Mouse (Mus musculus) kidney, adult 2 months (tissue): ENCODE measurements around the gene Olfr18. TPM values are rescaled to one million over a fixed set of nuclear protein-coding genes. Genes with fewer than 3 reads are reported as not detected.

Experiments
- DNase-seq: peaks from one replicate; pipeline ENCODE4 v3.0.0; 2021
- H3K27ac ChIP-seq: fragments of 200-500 bp; 2 replicates; pipeline ENCODE4 v1.5.1; 2012; ENCODE audit warnings: low read depth, low read length, control low read depth, inconsistent platforms; ENCODE audit not compliant: insufficient read depth
- H3K27me3 ChIP-seq: fragments of 200-500 bp; replicated peaks from 2 replicates; pipeline ENCODE4 v1.6.1; 2012; ENCODE audit warnings: mild to moderate bottlenecking, moderate library complexity, low read length, inconsistent platforms; ENCODE audit not compliant: control insufficient read depth, insufficient read depth
- H3K36me3 ChIP-seq: fragments of 200-500 bp; 2 replicates; pipeline ENCODE4 v1.6.1; 2012; ENCODE audit warnings: mild to moderate bottlenecking, moderate library complexity, low read length, inconsistent platforms; ENCODE audit not compliant: control insufficient read depth, insufficient read depth
- H3K4me1 ChIP-seq: fragments of 200-500 bp; 2 replicates; pipeline ENCODE4 v1.6.1; 2011; ENCODE audit warnings: low read length; ENCODE audit not compliant: control insufficient read depth, insufficient read depth
- H3K4me3 ChIP-seq: fragments of 200-500 bp; 2 replicates; pipeline ENCODE4 v1.5.1; 2011; ENCODE audit warnings: mild to moderate bottlenecking, low read depth, low read length, control low read depth; ENCODE audit not compliant: insufficient read depth
- CTCF ChIP-seq: fragments of 200-500 bp; conservative IDR thresholded peaks from 2 replicates; pipeline ENCODE4 v1.5.1; 2011; ENCODE audit warnings: low read depth, mild to moderate bottlenecking, control low read depth, low read length, moderate library complexity, mixed read lengths; ENCODE audit not compliant: insufficient read depth, insufficient read length
- POLR2A ChIP-seq: fragments of 200-500 bp; IDR thresholded peaks from one replicate; pipeline ENCODE4 v1.6.1; 2011; ENCODE audit warnings: low read depth, low read length, control low read depth
- WGBS: fragments of 180-500 bp; shearing (Covaris S2); methylation state at CpG from one replicate; pipeline ENCODE4 v1.1.7; 2018; 5-methylcytosine and 5-hydroxymethylcytosine counted together
- polyA plus RNA-seq: library from polyadenylated mRNA; depleted of rRNA; stranded (reverse); fragments of >200 nt; gene quantifications from 2 replicates; pipeline ENCODE4 v1.2.3, GENCODE M21; 2012; rRNA removed

The Olfr18 gene
- polyA plus RNA-seq = 0.06 TPM in 1 of 2 replicates, not detected in the other

DNA sequence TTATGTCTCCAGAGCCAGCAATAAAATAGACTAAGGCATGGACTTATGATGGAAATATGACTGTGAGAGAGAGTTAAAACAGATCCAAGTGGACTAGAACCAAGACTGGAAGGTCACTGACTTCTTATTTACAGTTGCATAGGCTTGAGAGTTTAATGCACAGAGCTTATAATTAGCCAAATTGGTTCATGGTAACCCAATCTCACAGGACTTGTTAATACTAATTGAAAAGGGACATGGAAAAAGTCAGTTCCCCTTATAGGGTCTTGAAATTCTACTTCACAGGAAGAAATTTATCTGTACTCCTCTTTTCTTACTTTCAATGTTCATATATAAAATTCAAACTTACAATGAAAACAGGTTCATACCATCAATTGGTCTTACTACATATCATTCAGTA, at the start of gene Olfr18:
Gene Olfr18, minus strand, starts transcription at position 101 of the 400 bp plus-strand sequence.
- no peak within 1 kb of the TSS for H3K4me3 ChIP-seq
- no peaks in the 10 kb centered on the region; the same call in 1 of the 2 replicates for H3K36me3 ChIP-seq
- H3K4me1 ChIP-seq = no peaks in the 10 kb centered on the region
- no peaks in the 10 kb centered on the region for H3K27me3 ChIP-seq
- no peak for DNase-seq
- no peak for TF ChIP-seq CTCF
- TF ChIP-seq POLR2A = no peak
- H3K27ac ChIP-seq = no peak within 1 kb of the TSS

DNA sequence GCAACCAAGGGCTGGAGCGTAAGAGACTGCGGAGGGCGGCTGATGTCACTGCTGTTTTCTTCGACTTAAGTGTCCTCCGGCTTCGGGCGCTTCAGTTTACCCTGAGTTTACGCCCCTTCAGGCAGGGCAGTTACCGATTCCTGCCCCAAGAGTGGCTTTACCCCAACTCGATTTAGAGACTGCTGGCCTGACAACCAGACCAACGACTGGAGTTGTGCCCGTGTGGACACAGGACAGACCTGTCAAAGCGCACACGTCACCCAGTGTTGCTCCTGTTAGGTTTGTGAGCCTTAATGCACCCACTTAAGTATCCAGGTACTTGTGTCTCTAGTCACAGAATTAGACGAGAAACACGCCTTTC, 49.4 kb upstream of the Olfr18 start:
- Histone ChIP-seq H3K4me1 (peaks cover 9% of the 10 kb centered on the region; the same call in 1 of the 2 replicates), H3K36me3 (no peaks in the 10 kb centered on the region), H3K27me3 (no peaks in the 10 kb centered on the region), H3K27ac (no peak overlapping the region), H3K4me3 (peak overlapping the region; percentile 68)
- TF ChIP-seq POLR2A = no peak
- no peak for TF ChIP-seq CTCF
- DNase-seq = no peak
- WGBS = 12% methylated on average over 16 of the region's 16 CpGs

DNA sequence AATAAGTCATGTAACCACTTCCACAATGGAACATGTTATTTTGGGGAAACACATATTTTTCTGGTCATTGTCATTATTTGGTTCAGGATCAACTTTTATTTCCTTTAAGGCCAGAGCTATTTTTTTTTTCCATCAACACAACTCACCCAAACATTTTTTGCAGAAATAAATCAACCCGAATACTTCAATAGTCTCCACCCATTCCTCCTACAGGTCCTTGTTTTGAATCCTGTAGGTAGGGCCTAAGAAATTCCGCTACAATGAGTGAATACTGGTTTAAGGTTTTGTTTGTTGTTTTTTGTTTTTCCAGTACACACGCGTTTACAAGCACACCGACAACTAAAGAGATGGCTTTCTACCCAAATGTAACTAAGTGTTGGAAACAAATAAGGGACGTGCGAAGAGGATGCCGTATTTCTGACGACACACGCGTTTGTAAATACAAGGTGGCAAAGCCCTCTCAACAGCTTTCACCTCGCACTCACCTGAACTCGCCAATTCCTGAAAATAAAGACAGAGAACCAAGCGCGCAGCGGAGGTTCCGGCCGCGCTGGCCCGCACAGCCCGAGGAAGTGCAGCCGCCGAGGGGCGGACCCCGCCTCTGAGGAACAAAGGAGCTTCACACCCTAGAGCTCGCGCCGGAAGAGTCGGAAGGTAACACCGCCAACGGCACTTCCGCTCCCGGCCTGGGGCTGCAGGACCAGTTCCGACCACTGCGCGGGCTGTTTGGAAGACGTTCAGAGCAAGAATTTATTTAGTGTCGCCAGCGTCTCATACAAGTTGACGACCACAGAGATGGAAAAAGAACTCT, 48.8 kb upstream of the Olfr18 start, which contains the start of gene Zfp560:
Gene Zfp560, minus strand, starts transcription at position 646 of the 811 bp plus-strand sequence.
- no peaks in the 10 kb centered on the region for H3K36me3 ChIP-seq
- no peaks in the 10 kb centered on the region for H3K27me3 ChIP-seq
- peak within 1 kb of the TSS; percentile 20; the same call in 1 of the 2 replicates for H3K27ac ChIP-seq
- peak within 1 kb of the TSS; percentile 68 for H3K4me3 ChIP-seq
- 5% methylated on average over 40 of the region's 40 CpGs for WGBS
- peaks cover 9% of the 10 kb centered on the region; the same call in 1 of the 2 replicates for H3K4me1 ChIP-seq
- peak; percentile 7 for TF ChIP-seq POLR2A
- peak; percentile 65 for TF ChIP-seq CTCF
- peak; percentile 90 for DNase-seq

DNA sequence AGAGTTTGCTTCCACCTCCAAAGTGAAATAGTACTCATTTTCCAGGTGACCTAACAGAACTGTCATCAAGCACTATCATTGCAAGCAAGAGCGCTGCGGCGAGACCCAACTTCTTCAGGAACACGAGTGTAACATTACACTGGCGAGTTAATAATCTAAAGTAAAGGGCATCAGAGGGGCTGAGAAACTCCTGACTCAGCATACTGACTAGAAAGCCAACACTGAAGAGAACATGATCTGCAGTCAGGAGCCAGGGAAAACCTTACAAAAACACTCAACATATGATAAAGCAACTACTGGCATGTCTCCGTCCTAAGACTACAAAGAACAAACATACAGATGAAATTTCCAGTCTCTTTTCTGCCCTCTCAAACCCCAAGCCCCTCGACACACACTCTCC, 47.8 kb upstream of the Olfr18 start:
- no peak overlapping the region for H3K4me3 ChIP-seq
- WGBS = 46% methylated on average over 7 of the region's 7 CpGs

DNA sequence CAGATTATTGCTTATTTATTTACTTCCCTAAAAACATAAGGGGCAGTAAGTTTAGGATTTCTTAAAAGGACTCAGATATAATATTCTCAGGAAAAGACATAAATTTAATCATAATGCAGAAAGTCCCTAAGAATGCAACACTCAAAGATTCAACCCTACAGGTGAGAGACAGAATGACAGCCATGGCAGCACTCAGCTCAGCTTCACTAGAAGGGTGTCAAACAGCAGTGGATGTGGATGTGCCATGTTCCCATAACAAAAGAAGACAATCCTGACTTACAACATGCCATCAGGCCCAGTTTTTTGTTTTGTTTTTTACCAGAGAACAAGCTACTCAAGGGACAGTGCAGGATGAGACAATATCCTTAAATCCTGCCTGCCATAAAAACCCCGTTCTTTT, 38.8 kb upstream of the Olfr18 start:
- TF ChIP-seq CTCF = no peak
- no peak for TF ChIP-seq POLR2A
- DNase-seq = no peak
- no peak overlapping the region for H3K4me3 ChIP-seq
- H3K36me3 ChIP-seq = no peaks in the 10 kb centered on the region; the same call in 1 of the 2 replicates
- 95% methylated on average over 1 of the region's 1 CpGs for WGBS
- no peaks in the 10 kb centered on the region for H3K4me1 ChIP-seq
- no peak overlapping the region for H3K27ac ChIP-seq
- H3K27me3 ChIP-seq = no peaks in the 10 kb centered on the region

More for the DNA sequence above, 47.8 kb upstream of the Olfr18 start:
- no peaks in the 10 kb centered on the region for H3K27me3 ChIP-seq
- DNase-seq = peak; percentile 17
- peaks cover 9% of the 10 kb centered on the region; the same call in 1 of the 2 replicates for H3K4me1 ChIP-seq
- H3K27ac ChIP-seq = no peak overlapping the region
- TF ChIP-seq CTCF (no peak), POLR2A (no peak)
- no peaks in the 10 kb centered on the region for H3K36me3 ChIP-seq

DNA sequence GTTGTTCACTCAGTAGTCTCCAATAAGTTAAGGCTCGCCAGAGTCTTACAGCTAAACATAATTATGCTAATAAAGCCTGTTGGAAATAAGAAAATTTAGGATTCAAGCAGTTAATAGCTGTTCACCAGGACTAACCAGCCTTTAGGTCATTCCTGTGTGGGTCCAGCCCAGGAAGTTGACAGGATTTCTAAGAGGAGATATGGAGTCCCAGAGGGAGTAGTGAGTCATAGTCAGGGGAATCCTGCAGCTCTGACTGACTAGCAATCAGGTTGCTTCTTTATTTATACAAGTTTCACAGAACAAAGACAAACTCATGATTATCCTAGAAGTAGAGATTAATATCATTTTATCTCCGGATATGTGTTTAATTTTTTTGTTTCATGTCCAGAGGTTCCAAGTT, 31.4 kb upstream of the Olfr18 start:
- no peak for DNase-seq
- Histone ChIP-seq H3K4me1 (no peaks in the 10 kb centered on the region), H3K4me3 (no peak overlapping the region), H3K27ac (no peak overlapping the region), H3K36me3 (no peaks in the 10 kb centered on the region), H3K27me3 (no peaks in the 10 kb centered on the region)
- WGBS = 95% methylated on average over 2 of the region's 2 CpGs
- no peak for TF ChIP-seq CTCF
- TF ChIP-seq POLR2A = no peak

DNA sequence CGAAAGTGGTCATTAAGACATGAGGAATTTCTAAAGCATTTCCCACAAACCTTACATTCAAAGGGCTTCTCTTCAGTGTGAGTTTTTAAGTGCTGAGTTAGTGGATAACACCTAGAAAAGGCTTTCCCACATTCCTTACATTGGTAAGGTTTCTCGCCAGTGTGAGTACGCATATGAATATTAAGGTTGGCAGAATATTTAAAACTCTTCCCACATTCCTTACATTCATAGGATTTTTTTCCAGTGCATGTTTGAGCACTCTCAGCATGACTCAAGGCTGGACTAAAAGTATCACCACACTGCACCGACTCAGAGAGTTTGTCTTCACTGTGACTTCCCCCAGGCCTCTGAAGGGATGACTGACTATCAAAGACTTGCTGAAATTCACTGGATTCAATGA, 12.6 kb upstream of the Olfr18 start:
- WGBS = 76% methylated on average over 4 of the region's 4 CpGs
- TF ChIP-seq CTCF (no peak), POLR2A (no peak)
- H3K36me3 ChIP-seq = peaks cover 24% of the 10 kb centered on the region

More for the DNA sequence above, 12.6 kb upstream of the Olfr18 start:
- no peak overlapping the region for H3K27ac ChIP-seq
- DNase-seq = no peak
- H3K4me3 ChIP-seq = no peak overlapping the region
- H3K4me1 ChIP-seq = no peaks in the 10 kb centered on the region
- H3K27me3 ChIP-seq = no peaks in the 10 kb centered on the region
